Mouse (Mus musculus): ENCODE data around the gene Crtc1.

Crtc1 gene

DNA sequence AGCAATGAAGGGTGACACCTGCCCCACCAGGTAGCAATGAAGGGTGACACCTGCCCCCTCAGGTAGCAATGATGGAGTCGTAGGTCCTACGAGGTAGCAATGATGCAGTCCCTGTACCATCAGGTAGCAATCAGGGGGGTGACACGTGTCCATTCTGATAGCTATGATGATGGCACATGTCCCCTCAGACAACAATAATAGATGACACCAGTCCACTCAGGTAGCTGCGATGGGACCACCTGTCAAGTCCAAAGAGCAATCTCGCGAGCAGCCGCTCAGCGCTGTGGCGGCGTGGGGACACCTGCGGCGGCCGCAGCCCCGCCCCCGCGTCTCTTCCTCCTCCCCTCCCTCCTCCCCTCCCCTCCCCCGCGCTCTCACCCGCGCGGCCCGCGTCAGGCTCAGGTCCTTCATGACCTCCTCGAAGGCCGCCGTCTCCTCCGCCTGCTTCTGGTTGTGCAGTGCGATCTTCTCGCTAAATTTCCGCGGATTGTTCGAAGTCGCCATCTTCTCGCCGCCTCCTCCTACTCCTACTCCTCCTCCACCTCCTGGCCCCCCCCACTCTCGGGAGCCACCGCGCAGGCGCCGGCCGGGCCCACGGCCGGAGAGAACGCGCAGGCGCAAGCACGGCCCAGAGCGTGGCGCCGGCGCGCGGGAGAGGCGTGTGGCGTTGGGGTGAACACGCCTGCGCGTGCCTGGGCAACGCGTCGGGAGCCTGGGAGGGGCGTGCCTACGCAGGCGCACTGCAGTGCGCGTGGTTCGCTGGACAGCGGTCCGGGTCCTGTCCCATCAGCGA, at the start of gene Crtc1:
TSS of gene Crtc1 (minus strand) at position 525 of the 793 bp plus-strand sequence.
- DNase-seq = peak; percentile 93 to 94

GRCm38 (mm10) chr8:70488931-70489470, 49.6 kb upstream of the Crtc1 start:
- DNase-seq = no peak

DNA sequence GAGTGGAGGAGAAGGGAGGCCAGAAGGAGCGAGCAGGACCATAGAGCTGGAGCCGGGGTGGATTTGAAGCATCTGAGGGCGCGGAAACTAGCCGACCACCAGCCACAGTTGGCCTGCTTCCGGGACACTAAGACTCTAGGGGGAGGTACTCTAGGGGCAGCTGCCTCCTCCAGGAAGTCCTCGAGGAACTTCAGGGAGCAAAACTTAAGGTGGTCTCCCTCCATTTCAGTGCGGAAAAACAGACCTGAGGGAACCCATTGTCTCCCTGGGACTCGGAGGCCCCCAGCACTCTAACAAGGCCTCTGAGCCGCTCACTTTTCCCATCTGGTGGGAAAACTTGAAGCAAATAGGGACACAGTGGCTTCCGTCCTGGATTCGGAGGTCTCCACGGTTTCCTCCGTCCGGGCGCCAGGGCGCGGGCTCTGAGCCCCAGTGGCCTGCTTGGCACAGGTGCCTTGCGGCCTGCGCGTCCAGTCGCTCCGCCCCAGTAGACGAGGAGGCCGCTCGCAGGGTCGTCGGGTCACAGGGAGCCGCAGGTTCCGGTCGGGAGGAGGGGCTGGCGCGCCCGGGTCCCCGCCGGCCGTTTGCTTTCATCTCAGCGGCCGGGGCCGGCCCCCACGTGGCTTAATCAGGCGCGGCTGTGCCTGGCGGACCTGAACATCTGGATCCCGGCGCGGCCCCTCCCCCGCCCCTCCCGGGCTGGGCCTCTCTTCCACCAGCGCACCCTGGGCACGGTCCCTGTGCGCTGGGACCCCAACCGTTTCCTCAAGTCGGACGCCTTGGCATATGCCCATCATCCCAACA, 48.8 kb upstream of the Crtc1 start:
- no peak for DNase-seq

- DNase-seq = no peak
These were observed 47.7 kb upstream of the Crtc1 start, which contains the start of gene Tmem59l for GRCm38 (mm10) chr8:70486941-70487520. Gene Tmem59l, minus strand, starts transcription at chr8:70487358.

GRCm38 (mm10) chr8:70486191-70486681, 46.9 kb upstream of the Crtc1 start:
- DNase-seq = no peak

- no peak for DNase-seq
These were observed 43.6 kb upstream of the Crtc1 start for GRCm38 (mm10) chr8:70482943-70483342.

- DNase-seq = no peak
These were observed 42.5 kb upstream of the Crtc1 start for GRCm38 (mm10) chr8:70481908-70482307.

DNA sequence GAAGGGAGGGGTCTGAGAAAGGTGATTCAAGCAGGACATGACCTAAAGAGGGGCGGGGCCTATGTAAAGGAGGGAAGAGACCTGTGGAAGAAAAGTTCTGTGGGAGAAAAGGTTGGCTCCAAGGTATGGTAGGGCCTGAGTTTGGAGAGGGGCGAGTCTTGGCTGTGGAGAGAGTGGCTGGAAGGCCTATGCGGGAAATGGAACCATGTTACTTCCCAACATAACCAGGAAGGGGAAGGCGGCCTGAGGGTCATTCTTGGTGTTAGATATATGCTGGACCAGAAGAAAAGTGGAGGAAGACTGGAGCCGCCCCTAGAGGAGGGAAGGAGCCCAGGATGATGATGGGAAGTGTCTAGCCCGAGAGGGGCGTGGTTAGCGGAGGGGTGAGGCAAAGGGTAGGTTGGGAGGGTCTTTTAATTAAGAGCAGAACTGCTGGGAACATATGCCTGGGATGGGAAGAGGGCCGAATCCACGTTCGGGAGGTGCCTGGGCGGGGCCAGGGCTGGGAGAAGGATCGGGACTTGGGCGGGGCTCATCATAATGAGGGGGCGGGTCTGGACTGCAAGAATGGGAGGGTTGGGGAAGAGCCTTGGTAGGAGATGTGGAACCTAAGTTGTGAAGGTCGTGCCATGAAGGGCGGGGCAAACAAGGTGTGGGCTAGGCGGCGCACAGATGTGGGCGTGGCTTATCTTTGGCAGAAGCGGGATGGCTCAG, 38.0 kb upstream of the Crtc1 start:
- no peak for DNase-seq

- DNase-seq = peak; percentile 85 to 89
These were observed 37.2 kb upstream of the Crtc1 start, which contains the start of gene Klhl26 for GRCm38 (mm10) chr8:70476333-70477268. Gene Klhl26, minus strand, starts transcription at chr8:70476968.

- DNase-seq = no peak
These were observed 32.5 kb upstream of the Crtc1 start for GRCm38 (mm10) chr8:70471856-70472255.

DNA sequence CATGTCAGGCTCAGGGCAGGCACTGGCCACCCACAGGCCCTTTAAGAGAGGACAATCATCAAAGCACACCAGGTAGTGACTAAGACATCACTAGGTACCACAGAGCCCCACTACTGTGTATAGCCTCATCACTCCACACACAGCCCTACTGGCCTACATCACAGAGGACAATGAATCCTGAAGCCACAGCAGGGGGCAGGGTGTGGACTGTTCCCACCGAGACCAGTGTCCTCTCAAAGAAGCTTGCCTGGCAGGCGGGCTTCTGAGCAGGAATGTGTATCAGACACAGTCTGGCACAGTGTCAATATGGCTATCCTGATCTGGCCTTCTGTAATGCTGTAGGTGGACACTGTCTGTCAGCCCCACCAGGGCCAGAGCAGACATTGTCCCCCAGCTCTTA, 30.6 kb upstream of the Crtc1 start:
- no peak for DNase-seq

- DNase-seq = no peak
These were observed 30.0 kb upstream of the Crtc1 start for GRCm38 (mm10) chr8:70469295-70469916.

DNA sequence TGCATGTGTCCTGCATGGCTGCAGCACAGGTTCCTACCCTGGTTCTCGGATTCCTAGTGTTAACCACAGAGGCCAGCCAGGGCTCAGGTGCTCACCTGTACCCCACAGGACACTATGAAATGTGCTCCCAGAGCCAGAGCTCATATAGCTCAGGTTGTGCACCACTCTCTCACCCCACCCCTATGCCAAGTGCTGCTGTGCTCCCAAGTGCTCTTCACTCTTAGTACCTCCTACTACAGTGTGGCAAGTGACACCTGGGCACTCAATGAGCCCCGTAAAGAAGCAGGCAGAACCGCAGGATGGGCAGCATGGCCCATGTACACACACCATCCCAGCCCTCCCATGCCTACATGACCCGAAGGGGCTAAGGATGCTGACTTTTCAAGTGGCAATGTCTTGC, 29.4 kb upstream of the Crtc1 start:
- DNase-seq = no peak

DNA sequence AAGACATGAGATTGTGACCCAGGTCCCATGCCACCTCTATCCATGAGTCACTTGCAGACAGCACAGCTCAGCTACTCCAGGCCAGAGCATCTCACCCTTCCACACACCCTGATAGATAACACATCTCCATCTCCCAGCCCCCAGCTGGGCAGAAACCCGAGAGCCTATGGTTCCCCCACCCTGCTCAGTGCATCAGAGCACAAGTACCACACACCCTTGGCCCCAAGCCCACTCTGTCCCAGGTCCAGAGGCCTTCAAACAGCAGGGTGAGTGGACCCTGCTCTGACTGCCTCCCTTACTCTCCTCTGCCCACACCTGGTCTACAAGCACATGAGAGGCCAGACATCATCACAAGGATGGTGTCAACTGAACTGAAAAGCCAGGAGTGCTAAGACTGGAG, 28.5 kb upstream of the Crtc1 start:
- no peak for DNase-seq

GRCm38 (mm10) chr8:70467229-70467725, 27.9 kb upstream of the Crtc1 start:
- no peak for DNase-seq

GRCm38 (mm10) chr8:70466771-70467170, 27.4 kb upstream of the Crtc1 start:
- no peak for DNase-seq

DNA sequence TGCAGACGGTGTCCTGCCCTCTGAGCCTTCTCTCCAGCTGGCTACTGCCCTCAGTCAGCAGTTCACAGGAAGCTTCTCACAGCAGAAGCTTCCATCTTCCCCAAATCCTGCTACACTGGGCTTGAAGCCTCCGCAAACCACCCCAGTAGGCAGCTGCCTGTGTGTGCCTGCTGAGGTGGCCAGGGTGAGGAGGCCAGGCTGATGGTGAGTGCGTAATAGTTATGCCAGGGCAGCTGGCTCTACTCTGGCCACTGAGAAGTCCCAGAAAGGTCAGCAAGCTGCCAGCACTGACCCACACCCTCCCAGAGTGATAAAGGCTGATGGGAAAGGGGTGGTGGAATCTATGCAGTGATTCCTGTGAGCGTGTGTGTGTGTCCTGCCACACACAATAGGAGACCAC, 26.9 kb upstream of the Crtc1 start:
- DNase-seq = no peak

DNA sequence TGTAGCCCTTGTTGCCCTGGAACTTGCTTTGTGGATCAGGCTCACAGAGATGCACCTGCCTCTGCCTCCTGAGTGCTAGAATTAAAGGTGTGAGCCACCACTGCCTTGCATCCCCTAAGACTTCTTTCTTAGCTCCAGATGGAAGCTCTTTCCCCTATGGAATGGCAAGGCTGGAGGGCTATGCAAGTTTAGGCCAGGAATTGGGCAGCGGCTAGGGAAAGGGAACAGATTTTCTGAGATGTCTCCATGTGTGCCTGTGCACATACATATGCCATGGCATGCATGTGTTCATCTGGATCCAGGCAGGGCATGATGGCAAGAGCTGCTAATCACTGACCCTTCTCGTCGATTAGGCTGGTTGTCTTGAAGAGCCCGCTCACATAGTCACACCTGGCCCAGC, 26.3 kb upstream of the Crtc1 start:
- no peak for DNase-seq

DNA sequence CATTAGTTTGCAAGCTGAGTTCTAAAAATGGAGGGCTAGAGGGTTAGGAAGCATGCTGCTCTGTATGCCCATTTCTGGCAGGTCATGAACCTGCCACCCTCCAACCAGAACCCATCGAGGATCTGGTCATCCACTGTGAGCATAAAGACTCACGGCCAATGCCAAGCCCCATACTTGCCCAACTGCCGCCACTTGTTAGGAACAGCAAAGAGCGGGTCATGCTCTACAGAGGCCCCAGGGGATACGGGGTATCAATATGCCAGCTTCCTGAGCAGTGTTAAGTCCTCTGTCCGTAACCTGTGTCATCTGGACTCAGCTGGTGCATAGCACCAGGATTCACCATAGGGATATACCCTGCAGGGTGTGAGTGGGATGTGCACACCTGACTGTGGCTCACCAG, 24.8 kb upstream of the Crtc1 start:
- DNase-seq = no peak

DNA sequence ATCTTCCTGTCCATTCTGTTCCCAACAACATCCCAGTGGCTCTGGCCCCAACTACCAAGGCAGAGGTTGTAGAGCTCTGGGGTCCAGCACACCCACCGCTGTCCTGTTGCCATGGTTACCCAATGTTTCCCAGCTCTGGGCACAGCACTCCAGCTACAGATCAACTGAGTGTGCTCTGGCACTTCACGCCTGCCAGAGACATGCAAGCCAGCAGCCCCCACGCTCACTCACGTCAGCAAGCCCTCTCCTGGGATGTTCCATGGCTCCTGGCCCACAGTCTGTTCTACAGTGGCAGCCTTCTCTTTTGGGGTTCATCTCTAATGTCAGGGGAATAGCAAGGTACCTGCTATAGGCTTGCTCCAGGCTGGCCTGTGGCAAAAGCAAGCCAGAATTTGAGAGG, 23.9 kb upstream of the Crtc1 start:
- DNase-seq = no peak

DNA sequence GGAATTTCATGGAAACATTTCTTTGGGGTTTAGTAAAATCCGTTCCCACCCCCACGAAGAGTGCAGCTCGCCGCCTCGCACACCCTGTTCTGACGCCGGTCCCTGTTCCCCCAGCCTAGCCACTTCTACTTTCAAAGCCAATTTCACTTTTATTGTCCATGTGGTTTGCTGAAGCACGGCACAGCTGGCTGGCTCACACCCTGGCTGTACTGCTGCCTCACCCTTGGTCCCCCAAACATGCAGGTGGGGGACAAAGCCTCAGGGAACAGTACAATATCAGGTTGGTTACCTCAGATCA, 23.1 kb upstream of the Crtc1 start:
- DNase-seq = no peak
